Mouse (Mus musculus) MEL (cell line): Measurements from ENCODE around the gene Nkpd1. TPM values are rescaled to one million over a fixed set of nuclear protein-coding genes. Genes with fewer than 3 reads are reported as not detected.
A peak's percentile ranks its signal among the peaks of the same experiment; 100 is the strongest.

Source experiments
- DNase-seq: peaks from one replicate; pipeline ENCODE4 v3.0.0; 2011; ENCODE audit warnings: low read depth, low spot score
- H3K27ac ChIP-seq: 2 replicates; pipeline ENCODE4 v1.5.1; 2012; ENCODE audit warnings: low read depth, mild to moderate bottlenecking, control low read depth, low read length, moderate library complexity; ENCODE audit not compliant: control insufficient read depth
- H3K27me3 ChIP-seq, 2 experiments: fragments of 150-350 bp in 1 of 2; sonication (generic) in 1 of 2; 2 replicates each; pipeline ENCODE4 v1.6.1; 2012; ENCODE audit warnings: low read length in 2 of 2, mild to moderate bottlenecking in 2 of 2, improper control_type of control experiment in 1 of 2, moderate library complexity in 1 of 2; ENCODE audit not compliant: insufficient read depth in 2 of 2, control insufficient read depth in 1 of 2
- H3K36me3 ChIP-seq, 2 experiments: 2 replicates each; pipeline ENCODE4 v1.6.1; 2012 to 2014; ENCODE audit warnings: low read length in 2 of 2, improper control_type of control experiment in 1 of 2, inconsistent platforms in 1 of 2, mild to moderate bottlenecking in 1 of 2; ENCODE audit not compliant: insufficient read depth in 2 of 2, control insufficient read depth in 1 of 2
- H3K4me1 ChIP-seq, 2 experiments: fragments of 150-350 bp in 1 of 2; sonication (generic) in 1 of 2; 2 replicates each; pipeline ENCODE4 v1.6.1; 2012; ENCODE audit warnings: low read length in 2 of 2, improper control_type of control experiment in 1 of 2, mild to moderate bottlenecking in 1 of 2; ENCODE audit not compliant: insufficient read depth in 2 of 2, control insufficient read depth in 1 of 2
- H3K4me3 ChIP-seq, 2 experiments: fragments of 150-350 bp in 1 of 2; sonication (generic) in 1 of 2; 2 replicates each; pipeline ENCODE4 v1.5.1; 2012; ENCODE audit warnings: low read depth in 2 of 2, low read length in 2 of 2, mild to moderate bottlenecking in 2 of 2, moderate library complexity in 2 of 2, control low read depth in 1 of 2, improper control_type of control experiment in 1 of 2; ENCODE audit not compliant: control insufficient read depth in 1 of 2, insufficient read depth in 1 of 2
- H3K79me2 ChIP-seq: 2 replicates; pipeline ENCODE4 v1.6.1; 2012; ENCODE audit warnings: mild to moderate bottlenecking, low read length, moderate library complexity; ENCODE audit not compliant: control insufficient read depth, poor library complexity, insufficient read depth
- H3K9ac ChIP-seq: 2 replicates; pipeline ENCODE4 v1.6.1; 2012; ENCODE audit warnings: low read depth, mild to moderate bottlenecking, control low read depth, low read length, moderate library complexity; ENCODE audit not compliant: control insufficient read depth, poor library complexity, severe bottlenecking
- H3K9me3 ChIP-seq: fragments of 150-350 bp; sonication (generic); replicated peaks from 2 replicates; pipeline ENCODE4 v1.6.1; 2012; ENCODE audit warnings: mild to moderate bottlenecking, low read length, improper control_type of control experiment, moderate library complexity; ENCODE audit not compliant: insufficient read depth
- BHLHE40 ChIP-seq: IDR thresholded peaks from 2 replicates; pipeline ENCODE4 v1.6.1; 2012; ENCODE audit warnings: low read depth, mild to moderate bottlenecking, inconsistent platforms, low read length, improper control_type of control experiment, borderline replicate concordance
- CHD2 ChIP-seq: IDR thresholded peaks from 2 replicates; pipeline ENCODE4 v1.6.1; 2011; ENCODE audit warnings: low read length, improper control_type of control experiment
- E2F4 ChIP-seq: IDR thresholded peaks from 2 replicates; pipeline ENCODE4 v1.6.1; 2011; ENCODE audit warnings: low read depth, low read length, improper control_type of control experiment, borderline replicate concordance
- ELF1 ChIP-seq: IDR thresholded peaks from 2 replicates; pipeline ENCODE4 v1.6.1; 2014; ENCODE audit warnings: low read depth, mild to moderate bottlenecking, inconsistent platforms, low read length, improper control_type of control experiment, moderate library complexity
- EP300 ChIP-seq, 2 experiments: IDR thresholded peaks; 2 replicates each; pipeline ENCODE4 v1.6.1; 2011; ENCODE audit warnings: improper control_type of control experiment in 2 of 2, low read length in 2 of 2, low read depth in 1 of 2, mild to moderate bottlenecking in 1 of 2
- ETS1 ChIP-seq: IDR thresholded peaks from 2 replicates; pipeline ENCODE4 v1.6.1; 2012; ENCODE audit warnings: low read depth, mild to moderate bottlenecking, inconsistent platforms, low read length, improper control_type of control experiment, moderate library complexity
- GABPA ChIP-seq: IDR thresholded peaks from 2 replicates; pipeline ENCODE4 v1.6.1; 2012; ENCODE audit warnings: low read depth, mild to moderate bottlenecking, inconsistent platforms, low read length, improper control_type of control experiment, moderate library complexity
- GATA1 ChIP-seq: IDR thresholded peaks from 2 replicates; pipeline ENCODE4 v1.6.1; 2011; ENCODE audit warnings: low read depth, low read length, improper control_type of control experiment
- HCFC1 ChIP-seq: IDR thresholded peaks from 2 replicates; pipeline ENCODE4 v1.6.1; 2012; ENCODE audit warnings: low read depth, mild to moderate bottlenecking, inconsistent platforms, low read length, improper control_type of control experiment, moderate library complexity
- JUND ChIP-seq: IDR thresholded peaks from 2 replicates; pipeline ENCODE4 v1.6.1; 2011; ENCODE audit warnings: low read depth, mild to moderate bottlenecking, improper control_type of control experiment, low read length
- KAT2A ChIP-seq: conservative IDR thresholded peaks from 2 replicates; pipeline ENCODE4 v1.6.1; 2012; ENCODE audit warnings: low read depth, low read length, improper control_type of control experiment, inconsistent platforms
- MAFK ChIP-seq: IDR thresholded peaks from 2 replicates; pipeline ENCODE4 v1.6.1; 2011; ENCODE audit warnings: low read depth, mild to moderate bottlenecking, low read length, improper control_type of control experiment, borderline replicate concordance
- MAX ChIP-seq: IDR thresholded peaks from 2 replicates; pipeline ENCODE4 v1.6.1; 2011; ENCODE audit warnings: low read length, improper control_type of control experiment
- MAZ ChIP-seq: IDR thresholded peaks from 2 replicates; pipeline ENCODE4 v1.6.1; 2012; ENCODE audit warnings: low read depth, mild to moderate bottlenecking, inconsistent platforms, low read length, improper control_type of control experiment
- MEF2A ChIP-seq: IDR thresholded peaks from 2 replicates; pipeline ENCODE4 v1.6.1; 2014; ENCODE audit warnings: low read depth, mild to moderate bottlenecking, inconsistent platforms, low read length, improper control_type of control experiment; ENCODE audit not compliant: poor library complexity, insufficient replicate concordance, severe bottlenecking; ENCODE audit errors: extremely low read depth
- MXI1 ChIP-seq: IDR thresholded peaks from 2 replicates; pipeline ENCODE4 v1.6.1; 2011; ENCODE audit warnings: mild to moderate bottlenecking, low read depth, low read length, improper control_type of control experiment
- MYB ChIP-seq: IDR thresholded peaks from 2 replicates; pipeline ENCODE4 v1.6.1; 2011; ENCODE audit warnings: mild to moderate bottlenecking, low read depth, low read length, improper control_type of control experiment
- MYC ChIP-seq: IDR thresholded peaks from 2 replicates; pipeline ENCODE4 v1.6.1; 2011; ENCODE audit warnings: low read depth, mild to moderate bottlenecking, low read length, improper control_type of control experiment, moderate library complexity
- NELFE ChIP-seq: IDR thresholded peaks from 2 replicates; pipeline ENCODE4 v1.6.1; 2011; ENCODE audit warnings: low read depth, low read length, improper control_type of control experiment
- NRF1 ChIP-seq: IDR thresholded peaks from 2 replicates; pipeline ENCODE4 v1.6.1; 2014; ENCODE audit warnings: low read depth, mild to moderate bottlenecking, inconsistent platforms, low read length, improper control_type of control experiment, moderate library complexity; ENCODE audit not compliant: poor library complexity, insufficient read depth, severe bottlenecking
- POLR2A ChIP-seq, 2 experiments: IDR thresholded peaks; 2 replicates each; pipeline ENCODE4 v1.6.1; 2011 to 2012; ENCODE audit warnings: low read length in 2 of 2, mild to moderate bottlenecking in 2 of 2, control low read depth in 1 of 2, improper control_type of control experiment in 1 of 2, low read depth in 1 of 2, moderate library complexity in 1 of 2; ENCODE audit not compliant: control insufficient read depth in 1 of 2, insufficient read depth in 1 of 2, poor library complexity in 1 of 2
- POLR2AphosphoS2 ChIP-seq: IDR thresholded peaks from 2 replicates; pipeline ENCODE4 v1.6.1; 2011; ENCODE audit warnings: low read length, improper control_type of control experiment
- POLR2AphosphoS5 ChIP-seq: IDR thresholded peaks from 2 replicates; pipeline ENCODE4 v1.6.1; 2012; ENCODE audit warnings: low read depth, borderline replicate concordance, mild to moderate bottlenecking, inconsistent platforms, low read length, moderate library complexity, mixed read lengths
- RAD21 ChIP-seq: IDR thresholded peaks from 2 replicates; pipeline ENCODE4 v1.6.1; 2011; ENCODE audit warnings: mild to moderate bottlenecking, low read depth, low read length, improper control_type of control experiment
- RCOR1 ChIP-seq: IDR thresholded peaks from 2 replicates; pipeline ENCODE4 v1.6.1; 2012; ENCODE audit warnings: low read depth, mild to moderate bottlenecking, inconsistent platforms, low read length, improper control_type of control experiment
- SIN3A ChIP-seq: IDR thresholded peaks from 2 replicates; pipeline ENCODE4 v1.6.1; 2012; ENCODE audit warnings: low read length, improper control_type of control experiment, inconsistent platforms
- SMC3 ChIP-seq: IDR thresholded peaks from 2 replicates; pipeline ENCODE4 v1.6.1; 2011; ENCODE audit warnings: low read depth, low read length, improper control_type of control experiment
- TAL1 ChIP-seq: IDR thresholded peaks from 2 replicates; pipeline ENCODE4 v1.6.1; 2012; ENCODE audit warnings: mild to moderate bottlenecking, inconsistent platforms, low read length, moderate library complexity, mixed read lengths
- TBP ChIP-seq: IDR thresholded peaks from 2 replicates; pipeline ENCODE4 v1.8.0; 2011; ENCODE audit warnings: low read depth, low read length, improper control_type of control experiment
- TCF12 ChIP-seq: IDR thresholded peaks from 2 replicates; pipeline ENCODE4 v1.6.1; 2014; ENCODE audit warnings: low read depth, mild to moderate bottlenecking, inconsistent platforms, low read length, improper control_type of control experiment, moderate library complexity
- USF1 ChIP-seq: IDR thresholded peaks from 2 replicates; pipeline ENCODE4 v1.6.1; 2014; ENCODE audit warnings: low read depth, mild to moderate bottlenecking, inconsistent platforms, low read length, improper control_type of control experiment, moderate library complexity
- USF2 ChIP-seq, 2 experiments: IDR thresholded peaks; 2 replicates each; pipeline ENCODE4 v1.6.1; 2011 to 2012; ENCODE audit warnings: improper control_type of control experiment in 2 of 2, low read length in 2 of 2, borderline replicate concordance in 1 of 2, inconsistent platforms in 1 of 2, low read depth in 1 of 2, mild to moderate bottlenecking in 1 of 2; ENCODE audit not compliant: insufficient read depth in 1 of 2
- ZC3H11A ChIP-seq: IDR thresholded peaks from 2 replicates; pipeline ENCODE4 v1.6.1; 2012; ENCODE audit warnings: low read depth, mild to moderate bottlenecking, inconsistent platforms, low read length, improper control_type of control experiment
- ZKSCAN1 ChIP-seq: IDR thresholded peaks from 2 replicates; pipeline ENCODE4 v1.6.1; 2012; ENCODE audit warnings: low read depth, mild to moderate bottlenecking, inconsistent platforms, low read length, improper control_type of control experiment, moderate library complexity
- ZMIZ1 ChIP-seq: IDR thresholded peaks from 2 replicates; pipeline ENCODE4 v1.6.1; 2012; ENCODE audit warnings: low read depth, mild to moderate bottlenecking, inconsistent platforms, low read length, improper control_type of control experiment, moderate library complexity
- polyA plus RNA-seq, 2 experiments: library from polyadenylated mRNA; stranded (reverse) in 1 of 2; unstranded in 1 of 2; fragments of >175 nt in 1 of 2; fragments of >200 nt in 1 of 2; gene quantifications; 2 replicates each; pipeline versions ENCODE4 v1.2.1 to v1.2.4; 2012; ENCODE audit warnings: low replicate concordance in 2 of 2, low read depth in 1 of 2; ENCODE audit not compliant: insufficient read length in 2 of 2, insufficient read depth in 1 of 2, missing spikeins in 1 of 2
- total RNA-seq: library from RNA; depleted of rRNA; stranded (reverse); fragments of 300-350 nt; gene quantifications from 2 replicates; pipeline ENCODE4 v1.2.3, GENCODE M21; 2012

Nkpd1 gene
- total and polyA plus RNA-seq, 3 experiments, result 0.33 to 0.35 TPM; not detected in 1

GRCm38 (mm10) chr7:19561765-19562642, 44.4 kb downstream of the Nkpd1 start:
- Histone ChIP-seq H3K4me3 (peak overlapping the region; percentile 60 to 98), H3K27ac (peak overlapping the region; percentile 96), H3K27me3 (no peaks in the 10 kb centered on the region), H3K36me3 (peaks cover 0 to 26% of the 10 kb centered on the region in 2 experiments; a peak in 2 of 4 replicates), H3K9ac (peak overlapping the region; percentile 98), H3K9me3 (no peaks in the 10 kb centered on the region), H3K4me1 (peaks cover 9 to 36% of the 10 kb centered on the region in 2 experiments; a peak in 3 of 4 replicates), H3K79me2 (peaks cover 50% of the 10 kb centered on the region)
- DNase-seq, result peak; percentile 97
- TF ChIP-seq ZC3H11A, result peak; percentile 100
- peak; percentile 65; the same call in 1 of the 2 replicates for TF ChIP-seq TBP
- peak; percentile 55; the same call in 1 of the 2 replicates for TF ChIP-seq NELFE
- peak; percentile 61 for TF ChIP-seq MXI1
- peak; percentile 92 for TF ChIP-seq HCFC1
- no peak for TF ChIP-seq ZKSCAN1
- peak; percentile 59 to 66; a peak in 2 of 4 replicates for TF ChIP-seq POLR2A (IDR thresholded peaks at IDR 0.05; ENCODE audit: control insufficient read depth in 1 of 2, insufficient read depth in 1 of 2, low read depth in 1 of 2, low read length in 2 of 2, poor library complexity in 1 of 2)
- TF ChIP-seq GABPA, result no peak
- TF ChIP-seq MYB, result peak; percentile 51; the same call in 1 of the 2 replicates
- no peak for TF ChIP-seq RAD21
- no peak for TF ChIP-seq JUND
- TF ChIP-seq MAX, result peak; percentile 65
- TF ChIP-seq GATA1, result no peak
- TF ChIP-seq BHLHE40, result peak; percentile 96
- TF ChIP-seq RCOR1, result no peak
- TF ChIP-seq TAL1, result no peak
- no peak for TF ChIP-seq USF1
- no peak for TF ChIP-seq E2F4
- no peak for TF ChIP-seq POLR2AphosphoS5
- peak; percentile 46; the same call in 1 of the 2 replicates for TF ChIP-seq TCF12
- TF ChIP-seq MAZ, result peak; percentile 99
- no peak for TF ChIP-seq ETS1
- peak; percentile 94 for TF ChIP-seq NRF1
- TF ChIP-seq ZMIZ1, result no peak; the same call in 1 of the 2 replicates
- 0 out of 4 replicates have a peak, but pooled peaks of 1 of the 2 experiments have one; percentile 11 for TF ChIP-seq EP300 (IDR thresholded peaks at IDR 0.05; ENCODE audit: low read depth in 1 of 2, low read length in 2 of 2)
- no peak for TF ChIP-seq USF2 (IDR thresholded peaks at IDR 0.05; ENCODE audit: borderline replicate concordance in 1 of 2, insufficient read depth in 1 of 2, low read depth in 1 of 2, low read length in 2 of 2)
- TF ChIP-seq KAT2A, result no peak; the same call in 1 of the 2 replicates
- TF ChIP-seq CHD2, result no peak
- TF ChIP-seq MYC, result peak; percentile 63; the same call in 1 of the 2 replicates
- peak; percentile 78; the same call in 1 of the 2 replicates for TF ChIP-seq SIN3A
- no peak for TF ChIP-seq MAFK
- no peak for TF ChIP-seq MEF2A
- TF ChIP-seq SMC3, result no peak
- no peak for TF ChIP-seq POLR2AphosphoS2
- TF ChIP-seq ELF1, result peak; percentile 41
